11 mouse cellular contexts compared by ENCODE assay signal in genomic region chr11:84749490-84750349, GRCm38 (mm10).
A peak's percentile ranks its signal among the peaks of the same experiment; 100 is the strongest.
DNase-seq lines count a peak whose midpoint lies in the region; TF ChIP-seq lines count a peak whose summit lies in the region.
"Had no signal": no experiment of that assay in that cellular context is flagged by ENCODE, and none has a peak within 500 bp of the region (broad histone marks: within the 10 kb centered on the region; RNA-seq: fewer than 3 reads in every experiment).

No protein-coding gene starts in this region.

- peak; percentile 57 to 68 for DNase-seq in cerebellum, postnatal 10 days
- DNase-seq in cerebellum, adult 2 months = no peak
- DNase-seq in kidney, postnatal 10 days = peak; percentile 17
- no peak for DNase-seq in kidney, postnatal 14 days
- DNase-seq in ES-CJ7 (ENCODE audit: low read depth, low spot score) = peak; percentile 75
- peak; percentile 50 for DNase-seq in embryo, embryonic 10.5 days (ENCODE audit: low spot score)
- DNase-seq in right cerebral cortex, adult 18-20 months = no peak
- no peak for DNase-seq in urinary bladder, postnatal 14 days (ENCODE audit: low spot score)
- DNase-seq: B cell, adult 2 months had no signal

- H3K27ac ChIP-seq in cerebellum, adult 2 months (ENCODE audit: insufficient read depth, low read length) = no peak overlapping the region
- H3K27ac ChIP-seq: embryonic facial prominence, embryonic 13.5 days; heart, embryonic 13.5 days had no signal

- H3K4me1 ChIP-seq in cerebellum, adult 2 months (ENCODE audit: control insufficient read depth, insufficient read depth, low read length) = no peaks in the 10 kb centered on the region

- H3K4me3 ChIP-seq in cerebellum, adult 2 months (replicated peaks; ENCODE audit: insufficient read depth, low read depth, low read length) = no peak overlapping the region
- H3K4me3 ChIP-seq: embryonic facial prominence, embryonic 13.5 days; heart, embryonic 13.5 days had no signal

- WGBS in cerebellum, adult 2 months = 54% methylated on average over 12 of the region's 12 CpGs

- no peaks in the 10 kb centered on the region for H3K27me3 ChIP-seq in cerebellum, adult 2 months (ENCODE audit: control insufficient read depth, insufficient read depth, low read length)

- no peak for TF ChIP-seq POLR2A in cerebellum, adult 2 months (IDR thresholded peaks at IDR 0.05; ENCODE audit: borderline replicate concordance, insufficient read depth, low read length)

- TF ChIP-seq CTCF in cerebellum, adult 2 months (IDR thresholded peaks at IDR 0.05; ENCODE audit: borderline replicate concordance, insufficient read depth, low read depth, low read length) = no peak

Comparison
In these comparisons a context has a peak if more than half of its experiments do, and no peak if none do; other contexts are left out.
1. DNase-seq: peak in cerebellum, postnatal 10 days (2 of 2), kidney, postnatal 10 days (single experiment), ES-CJ7 (single experiment) and embryo, embryonic 10.5 days (single experiment); none in cerebellum, adult 2 months (0 of 2), kidney, postnatal 14 days (single experiment), right cerebral cortex, adult 18-20 months (single experiment) and urinary bladder, postnatal 14 days (single experiment).